Mouse (Mus musculus) embryonic facial prominence, embryonic 13.5 days (tissue): ENCODE results near the gene Plac8. TPM values are rescaled to one million over a fixed set of nuclear protein-coding genes. Genes with fewer than 3 reads are reported as not detected.

Source experiments
- ATAC-seq: fragments of 200-750 bp; cut with Nextera tagmentation; 2 replicates; pipeline ENCODE4 v1.8.0; 2017; ENCODE audit warnings: low read depth; ENCODE audit not compliant: insufficient number of reproducible peaks, insufficient read depth, low FRiP score, low TSS enrichment
- H3K27ac ChIP-seq: fragments of 300-500 bp; sonication (generic); 2 replicates; pipeline ENCODE4 v1.5.1; 2015; ENCODE audit warnings: moderate library complexity, mild to moderate bottlenecking, inconsistent platforms
- H3K27me3 ChIP-seq: fragments of 300-500 bp; sonication (generic); 2 replicates; pipeline ENCODE4 v1.6.1; 2015; ENCODE audit warnings: mild to moderate bottlenecking, inconsistent platforms
- H3K36me3 ChIP-seq: fragments of 300-500 bp; sonication (generic); 2 replicates; pipeline ENCODE4 v1.6.1; 2015; ENCODE audit warnings: mild to moderate bottlenecking, inconsistent platforms
- H3K4me1 ChIP-seq: fragments of 300-500 bp; sonication (generic); 2 replicates; pipeline ENCODE4 v1.6.1; 2015; ENCODE audit warnings: inconsistent platforms
- H3K4me2 ChIP-seq: fragments of 300-500 bp; sonication (generic); 2 replicates; pipeline ENCODE4 v1.6.1; 2015; ENCODE audit warnings: moderate library complexity, mild to moderate bottlenecking, inconsistent platforms
- H3K4me3 ChIP-seq: fragments of 300-500 bp; sonication (generic); 2 replicates; pipeline ENCODE4 v1.5.1; 2015; ENCODE audit warnings: mild to moderate bottlenecking, inconsistent platforms
- H3K9ac ChIP-seq: fragments of 300-500 bp; sonication (generic); 2 replicates; pipeline ENCODE4 v1.6.1; 2015; ENCODE audit warnings: mild to moderate bottlenecking, inconsistent platforms
- H3K9me3 ChIP-seq: fragments of 300-500 bp; sonication (generic); 2 replicates; pipeline ENCODE4 v1.6.1; 2016; ENCODE audit warnings: inconsistent platforms
- WGBS: fragments of 180-500 bp; shearing (Covaris S2); methylation state at CpG from one replicate; pipeline ENCODE4 v1.1.7; 2015; ENCODE audit warnings: mixed read lengths; 5-methylcytosine and 5-hydroxymethylcytosine counted together
- polyA plus RNA-seq: library from polyadenylated mRNA; unstranded; fragments of >200 nt; fragmentation: Nextera tagmentation; extraction: Ambion mirVana; gene quantifications from 2 replicates; pipeline ENCODE4 v1.2.1, GENCODE M21; 2015

Gene Plac8
- 3.2 and 6.6 TPM in 2 replicates for polyA plus RNA-seq

- 32% methylated on average over 7 of the region's 7 CpGs for WGBS
- H3K27me3 ChIP-seq, result no peaks in the 10 kb centered on the region
- no peak within 1 kb of the TSS for H3K4me2 ChIP-seq
- H3K4me1 ChIP-seq, result no peaks in the 10 kb centered on the region
- no peak within 1 kb of the TSS for H3K27ac ChIP-seq
- H3K9ac ChIP-seq, result no peak within 1 kb of the TSS
- H3K36me3 ChIP-seq, result no peaks in the 10 kb centered on the region
- no peak within 1 kb of the TSS for H3K4me3 ChIP-seq
- no peak for ATAC-seq
- H3K9me3 ChIP-seq, result no peaks in the 10 kb centered on the region
Measured at GRCm38 (mm10) chr5:100572069-100572468, at the start of gene Plac8. Gene Plac8 (minus strand): TSS chr5:100572245.

GRCm38 (mm10) chr5:100620952-100621351 lies 48.9 kb upstream of the Plac8 start:
- no peak overlapping the region for H3K4me3 ChIP-seq
- no peak overlapping the region for H3K9ac ChIP-seq
- H3K36me3 ChIP-seq, result no peaks in the 10 kb centered on the region
- H3K27ac ChIP-seq, result no peak overlapping the region
- no peaks in the 10 kb centered on the region for H3K9me3 ChIP-seq
- WGBS, result 60% methylated on average over 9 of the region's 9 CpGs
- ATAC-seq, result no peak
- H3K4me2 ChIP-seq, result no peak overlapping the region
- no peaks in the 10 kb centered on the region for H3K27me3 ChIP-seq
- H3K4me1 ChIP-seq, result no peaks in the 10 kb centered on the region; the same call in 1 of the 2 replicates

DNA sequence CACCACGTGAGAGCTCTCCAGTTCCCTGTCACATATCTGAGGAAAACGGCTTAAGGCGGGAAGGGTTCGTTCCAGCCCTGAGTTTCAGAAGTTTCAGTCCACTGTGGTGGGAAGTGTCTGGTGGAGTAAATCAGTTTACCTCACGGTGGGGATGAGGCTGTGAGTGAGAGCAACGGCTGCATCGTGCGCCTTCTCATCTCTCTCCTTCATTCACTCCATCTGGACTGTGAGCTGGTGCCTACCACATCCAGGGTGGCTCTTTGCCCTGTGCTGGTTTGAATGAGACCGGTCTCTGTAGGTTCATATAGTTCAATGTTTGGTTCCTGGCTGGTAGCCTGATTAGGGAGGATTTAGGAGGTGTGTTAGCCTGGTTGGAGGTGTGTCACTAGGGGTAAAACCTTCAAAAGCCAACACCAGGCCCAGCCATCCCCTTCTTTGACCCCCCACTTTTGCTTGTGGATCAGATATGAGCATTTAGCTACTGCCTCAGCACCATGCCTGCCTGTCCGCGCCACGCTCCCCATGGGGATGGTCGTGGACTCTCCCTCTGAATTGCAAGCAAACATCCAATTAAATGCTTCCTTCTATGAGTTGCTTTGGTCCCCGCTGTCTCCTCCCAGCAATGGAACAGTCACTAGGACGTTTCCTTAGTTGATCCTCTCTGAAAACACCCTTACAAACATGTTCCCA lies 47.7 kb upstream of the Plac8 start:
- Histone ChIP-seq H3K27me3 (no peaks in the 10 kb centered on the region), H3K4me2 (no peak overlapping the region), H3K4me3 (no peak overlapping the region), H3K9ac (no peak overlapping the region), H3K4me1 (no peaks in the 10 kb centered on the region; the same call in 1 of the 2 replicates), H3K36me3 (no peaks in the 10 kb centered on the region), H3K9me3 (no peaks in the 10 kb centered on the region), H3K27ac (no peak overlapping the region)
- WGBS, result 88% methylated on average over 15 of the region's 15 CpGs
- ATAC-seq, result no peak

- Histone ChIP-seq H3K4me1 (no peaks in the 10 kb centered on the region), H3K9me3 (no peaks in the 10 kb centered on the region), H3K36me3 (no peaks in the 10 kb centered on the region), H3K4me3 (no peak overlapping the region), H3K9ac (no peak overlapping the region), H3K27ac (no peak overlapping the region), H3K4me2 (no peak overlapping the region), H3K27me3 (no peaks in the 10 kb centered on the region)
- no peak for ATAC-seq
- 87% methylated on average over 17 of the region's 17 CpGs for WGBS
Measured at GRCm38 (mm10) chr5:100613896-100614768, 42.1 kb upstream of the Plac8 start.

DNA sequence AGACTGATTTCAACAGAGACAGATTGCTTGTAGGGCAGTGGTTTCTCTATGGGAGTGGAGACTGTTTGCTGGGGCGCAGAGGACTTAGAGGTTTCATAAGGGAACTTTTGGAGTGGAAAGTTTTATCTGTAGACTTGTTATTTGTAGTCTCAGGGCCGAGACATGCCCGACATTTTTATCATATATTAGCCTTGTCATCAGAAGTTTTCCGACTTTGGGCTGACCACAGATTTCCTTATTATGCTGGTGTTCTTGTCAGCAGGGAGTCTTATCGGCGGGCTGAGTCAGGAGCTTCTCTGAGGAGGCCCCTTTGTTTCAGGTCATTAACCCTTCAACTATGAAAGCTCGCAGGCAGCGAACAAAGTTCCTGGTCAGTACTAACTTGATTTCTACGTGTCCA lies 35.8 kb upstream of the Plac8 start:
- Histone ChIP-seq H3K4me2 (no peak overlapping the region), H3K4me3 (no peak overlapping the region), H3K27me3 (no peaks in the 10 kb centered on the region), H3K36me3 (no peaks in the 10 kb centered on the region), H3K9ac (no peak overlapping the region), H3K27ac (no peak overlapping the region), H3K9me3 (no peaks in the 10 kb centered on the region), H3K4me1 (peaks cover 3% of the 10 kb centered on the region; the same call in 1 of the 2 replicates)
- 92% methylated on average over 9 of the region's 9 CpGs for WGBS
- ATAC-seq, result no peak

- Histone ChIP-seq H3K36me3 (no peaks in the 10 kb centered on the region), H3K9me3 (no peaks in the 10 kb centered on the region), H3K4me1 (peaks cover 3% of the 10 kb centered on the region; the same call in 1 of the 2 replicates), H3K27ac (no peak overlapping the region), H3K9ac (no peak overlapping the region), H3K4me3 (no peak overlapping the region), H3K27me3 (no peaks in the 10 kb centered on the region), H3K4me2 (no peak overlapping the region)
- ATAC-seq, result no peak
- WGBS, result 68% methylated on average over 4 of the region's 4 CpGs
Measured at GRCm38 (mm10) chr5:100607090-100607762, 35.2 kb upstream of the Plac8 start.

DNA sequence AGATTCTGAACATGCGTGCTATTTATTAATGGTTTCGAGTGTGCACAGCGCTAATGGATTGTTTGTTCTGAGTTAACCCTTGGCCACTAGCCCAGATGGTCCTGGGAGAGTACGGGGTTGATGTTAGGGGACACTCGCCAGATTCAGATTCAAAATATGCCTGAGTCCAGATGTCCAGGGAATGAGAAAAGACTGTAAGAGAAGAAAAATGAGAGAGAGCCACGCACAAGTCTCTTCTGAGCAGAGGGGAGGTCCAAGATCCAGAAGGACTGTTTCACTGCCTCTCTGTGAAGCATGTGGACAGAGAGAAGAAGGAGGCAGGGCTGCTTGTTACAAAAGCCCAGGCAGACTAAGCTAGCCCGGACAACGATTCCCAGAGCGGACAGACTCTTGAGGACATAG lies 33.8 kb upstream of the Plac8 start:
- no peak overlapping the region for H3K4me3 ChIP-seq
- H3K36me3 ChIP-seq, result no peaks in the 10 kb centered on the region
- no peak overlapping the region for H3K27ac ChIP-seq
- H3K9ac ChIP-seq, result no peak overlapping the region
- ATAC-seq, result no peak
- no peaks in the 10 kb centered on the region for H3K27me3 ChIP-seq
- no peaks in the 10 kb centered on the region for H3K9me3 ChIP-seq
- WGBS, result 50% methylated on average over 9 of the region's 9 CpGs
- H3K4me1 ChIP-seq, result peaks cover 3% of the 10 kb centered on the region; the same call in 1 of the 2 replicates
- H3K4me2 ChIP-seq, result no peak overlapping the region

DNA sequence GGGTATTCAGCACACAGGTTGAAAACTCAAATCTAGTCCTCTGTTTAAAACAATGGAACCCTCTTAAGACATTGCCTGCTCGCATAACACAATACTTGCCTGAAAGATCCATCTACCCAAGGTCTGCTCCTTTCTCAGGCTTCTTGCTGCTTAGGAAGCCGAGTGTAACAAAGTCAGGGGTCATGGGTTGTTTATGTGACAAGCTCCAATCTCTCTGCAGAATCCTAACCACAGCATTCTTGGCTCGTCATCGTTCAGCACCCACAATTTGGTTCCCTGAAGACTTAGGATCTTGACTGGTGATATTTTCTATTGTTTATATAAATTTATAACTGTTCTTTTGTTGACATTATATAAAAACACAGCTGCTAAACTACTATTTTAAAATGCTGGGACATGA lies 32.0 kb upstream of the Plac8 start:
- Histone ChIP-seq H3K4me1 (peaks cover 3% of the 10 kb centered on the region; the same call in 1 of the 2 replicates), H3K9ac (no peak overlapping the region), H3K4me2 (no peak overlapping the region), H3K36me3 (no peaks in the 10 kb centered on the region), H3K27ac (no peak overlapping the region), H3K4me3 (no peak overlapping the region), H3K27me3 (no peaks in the 10 kb centered on the region), H3K9me3 (no peaks in the 10 kb centered on the region)
- no peak for ATAC-seq
- 73% methylated on average over 4 of the region's 4 CpGs for WGBS

DNA sequence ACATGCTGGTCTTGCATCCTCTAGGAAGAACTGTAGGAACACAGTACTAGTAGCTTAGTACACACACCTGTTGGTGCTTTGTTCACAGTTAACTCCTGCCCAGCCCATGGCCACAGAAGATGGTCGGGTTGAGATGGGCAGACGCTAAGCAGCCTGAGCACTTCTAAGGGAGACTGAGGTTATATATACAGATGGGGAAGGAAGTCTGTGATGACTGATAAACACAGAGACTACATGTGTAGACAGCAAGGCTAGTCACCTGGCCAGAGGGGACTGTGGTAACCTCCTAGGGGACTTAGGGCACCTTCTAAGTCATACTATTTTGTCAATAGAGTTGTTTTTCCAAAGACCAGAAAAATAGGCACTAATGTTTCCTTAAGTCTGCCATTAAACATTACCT lies 29.8 kb upstream of the Plac8 start:
- Histone ChIP-seq H3K36me3 (no peaks in the 10 kb centered on the region), H3K9ac (no peak overlapping the region), H3K9me3 (no peaks in the 10 kb centered on the region), H3K4me2 (no peak overlapping the region), H3K4me3 (no peak overlapping the region), H3K27ac (no peak overlapping the region), H3K27me3 (no peaks in the 10 kb centered on the region), H3K4me1 (peaks cover 3% of the 10 kb centered on the region; the same call in 1 of the 2 replicates)
- no peak for ATAC-seq
- WGBS, result 90% methylated on average over 2 of the region's 2 CpGs

DNA sequence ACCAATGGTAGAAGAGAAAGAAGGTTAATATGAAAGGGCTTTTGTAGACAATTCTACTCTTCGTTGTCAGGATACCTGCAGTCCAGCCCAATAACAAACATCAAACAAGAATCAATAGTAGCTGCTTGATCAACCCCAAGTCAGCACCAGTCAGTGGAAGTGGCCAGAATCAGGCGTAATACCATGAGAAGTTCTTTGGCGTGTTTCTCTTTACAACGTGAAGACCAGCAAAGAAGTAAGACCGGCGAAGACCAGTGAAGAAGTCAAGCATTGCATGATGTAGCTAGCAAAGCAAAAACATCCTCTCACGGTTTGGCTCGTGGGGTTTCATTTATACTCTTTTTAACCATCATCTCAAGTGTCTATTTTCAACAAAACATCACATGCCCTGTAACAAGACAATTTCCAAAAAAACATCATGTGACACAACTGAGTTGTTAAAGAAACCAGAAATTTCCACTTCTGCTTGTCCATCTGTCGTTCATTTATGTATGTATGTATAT lies 27.0 kb upstream of the Plac8 start:
- no peak for ATAC-seq
- peaks cover 4% of the 10 kb centered on the region; the same call in 1 of the 2 replicates for H3K9me3 ChIP-seq
- H3K27me3 ChIP-seq, result no peaks in the 10 kb centered on the region
- no peaks in the 10 kb centered on the region for H3K4me1 ChIP-seq
- no peak overlapping the region for H3K9ac ChIP-seq
- no peak overlapping the region for H3K4me2 ChIP-seq
- no peak overlapping the region for H3K27ac ChIP-seq
- 90% methylated on average over 9 of the region's 9 CpGs for WGBS
- no peak overlapping the region for H3K4me3 ChIP-seq
- no peaks in the 10 kb centered on the region for H3K36me3 ChIP-seq

GRCm38 (mm10) chr5:100597886-100598485 lies 25.9 kb upstream of the Plac8 start:
- no peaks in the 10 kb centered on the region for H3K36me3 ChIP-seq
- no peaks in the 10 kb centered on the region for H3K4me1 ChIP-seq
- WGBS, result 61% methylated on average over 11 of the region's 11 CpGs
- peaks cover 11% of the 10 kb centered on the region for H3K9me3 ChIP-seq
- no peak overlapping the region for H3K4me2 ChIP-seq
- no peak overlapping the region for H3K4me3 ChIP-seq
- no peaks in the 10 kb centered on the region for H3K27me3 ChIP-seq
- no peak overlapping the region for H3K27ac ChIP-seq
- no peak overlapping the region for H3K9ac ChIP-seq
- ATAC-seq, result no peak
